In the genomic region with DNA sequence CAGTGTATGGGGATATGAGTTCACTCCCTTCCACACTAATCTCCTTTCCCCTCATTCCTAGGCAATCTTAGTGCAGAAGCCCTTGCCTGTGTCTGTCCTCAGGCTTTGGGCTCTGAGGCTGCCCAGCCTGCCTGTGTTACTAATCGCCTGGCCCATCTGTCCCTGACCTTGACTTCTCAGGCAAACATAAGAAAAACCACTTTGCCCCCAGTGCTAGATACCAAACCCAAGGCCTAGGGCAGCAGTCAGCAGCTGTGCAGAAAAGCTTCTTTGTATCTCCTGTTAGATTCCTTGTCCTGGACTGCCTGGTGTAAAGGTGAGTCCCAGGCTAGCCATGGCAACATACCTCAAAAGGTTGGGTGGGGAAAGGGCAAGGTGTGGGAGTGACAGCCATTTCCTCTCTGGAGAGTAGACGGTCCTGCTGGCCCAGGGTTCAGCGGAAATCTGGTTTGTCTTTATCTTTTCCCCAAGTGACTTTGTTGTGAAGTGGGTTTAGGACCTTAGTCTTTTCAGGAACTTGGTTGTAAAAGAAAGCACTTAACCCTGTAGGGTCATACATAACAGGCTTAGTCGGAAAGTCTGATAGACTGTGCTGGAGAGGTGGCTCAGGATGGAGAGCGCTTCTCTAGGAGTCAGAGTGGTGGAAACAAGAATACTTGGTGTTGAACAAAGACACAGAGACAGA, we compare ENCODE assay signal across 16 mouse cellular contexts. TPM values are rescaled to one million over a fixed set of nuclear protein-coding genes. Genes with fewer than 3 reads are reported as not detected.
DNase-seq lines count a peak whose midpoint lies in the region; ATAC-seq lines count a peak whose summit lies in the region.
"Had no signal": no experiment of that assay in that cellular context is flagged by ENCODE, and none has a peak within 500 bp of the region (broad histone marks: within the 10 kb centered on the region; RNA-seq: fewer than 3 reads in every experiment).

No protein-coding gene starts in this region.

- H3K9me3 ChIP-seq in megakaryocyte, embryonic 14.5 days = no peaks in the 10 kb centered on the region
- H3K9me3 ChIP-seq in intestine, embryonic 15.5 days = no peaks in the 10 kb centered on the region
- H3K9me3 ChIP-seq: forebrain, embryonic 13.5 days; hindbrain, embryonic 15.5 days; midbrain, embryonic 12.5 days had no signal

- H3K4me2 ChIP-seq in intestine, embryonic 15.5 days (replicated peaks) = no peak overlapping the region
- H3K4me2 ChIP-seq: forebrain, embryonic 13.5 days; hindbrain, embryonic 15.5 days; midbrain, embryonic 12.5 days had no signal

- H3K4me3 ChIP-seq in megakaryocyte, embryonic 14.5 days (replicated peaks) = peak overlapping the region; percentile 89
- H3K4me3 ChIP-seq in intestine, embryonic 15.5 days (replicated peaks) = no peak overlapping the region
- H3K4me3 ChIP-seq: forebrain, embryonic 13.5 days; hindbrain, embryonic 15.5 days; midbrain, embryonic 12.5 days; myocyte had no signal

- H3K27me3 ChIP-seq in megakaryocyte, embryonic 14.5 days (replicated peaks) = no peaks in the 10 kb centered on the region
- H3K27me3 ChIP-seq in intestine, embryonic 15.5 days (replicated peaks) = no peaks in the 10 kb centered on the region
- H3K27me3 ChIP-seq: forebrain, embryonic 13.5 days; hindbrain, embryonic 15.5 days; midbrain, embryonic 12.5 days had no signal

- H3K27ac ChIP-seq in intestine, embryonic 15.5 days = no peak overlapping the region
- H3K27ac ChIP-seq: forebrain, embryonic 13.5 days; hindbrain, embryonic 15.5 days; midbrain, embryonic 12.5 days had no signal

- ATAC-seq in megakaryocyte, adult 5-6 weeks (ENCODE audit: poor library complexity, severe bottlenecking) = no peak
- peak; percentile 19 for ATAC-seq in CD4-positive, CD25-positive, alpha-beta regulatory T cell, adult 4 months
- ATAC-seq in activated CD4-positive, CD25-positive, alpha-beta regulatory T cell, adult 4 months = peak; percentile 8
- ATAC-seq in megakaryocyte progenitor cell, adult 5-6 weeks (replicated peaks; ENCODE audit: poor library complexity) = peak; percentile 15
- ATAC-seq in intestine, embryonic 15.5 days = no peak
- no peak for ATAC-seq in cerebellum, adult (ENCODE audit: insufficient number of reproducible peaks, low FRiP score, low TSS enrichment)
- ATAC-seq: forebrain, embryonic 13.5 days had no signal

- DNase-seq in heart, postnatal 10 days = no peak
- DNase-seq: heart, postnatal 14 days; kidney, postnatal 4 days; lung, postnatal 10 days; right cerebral cortex, postnatal 25 days had no signal

- WGBS in intestine, embryonic 15.5 days = 45% methylated on average over 5 of the region's 5 CpGs

- H3K9ac ChIP-seq in intestine, embryonic 15.5 days = no peak overlapping the region
- H3K9ac ChIP-seq: forebrain, embryonic 13.5 days; hindbrain, embryonic 15.5 days; midbrain, embryonic 12.5 days had no signal

- H3K4me1 ChIP-seq in megakaryocyte, embryonic 14.5 days = peaks cover 50% of the 10 kb centered on the region
- 0 out of 2 replicates have a peak, but pooled peaks cover 3% of the 10 kb centered on the region for H3K4me1 ChIP-seq in intestine, embryonic 15.5 days (replicated peaks)

- H3K36me3 ChIP-seq in megakaryocyte, embryonic 14.5 days (replicated peaks; ENCODE audit: low read length) = peaks cover 30% of the 10 kb centered on the region
- H3K36me3 ChIP-seq in intestine, embryonic 15.5 days = no peaks in the 10 kb centered on the region
- H3K36me3 ChIP-seq: hindbrain, embryonic 15.5 days; midbrain, embryonic 12.5 days had no signal

- intact Hi-C loops in heart, postnatal 10 days (cut with DNase I) = no loop called here

RNA-seq across cellular contexts. Expression of a gene that starts 4.0 kb away (rescaled TPM):
- polyA plus RNA-seq in megakaryocyte, embryonic 14.5 days (2012; ENCODE audit: insufficient read depth, low replicate concordance) = 71.5 and 343 TPM in 2 replicates
- total RNA-seq in megakaryocyte, adult 5-6 weeks (2015) = 12.8 and 14.5 TPM in 2 replicates
- total RNA-seq in megakaryocyte, adult 5-6 weeks (2017) = 9.4 and 18.7 TPM in 2 replicates
- 10 to 100 TPM; 11.6 to 19.6 TPM for polyA plus RNA-seq in CD4-positive, CD25-positive, alpha-beta regulatory T cell, adult 4 months (2017; shearing (Covaris generic))
- 10 to 100 TPM; 12.5 to 12.9 TPM for polyA plus RNA-seq in activated CD4-positive, CD25-positive, alpha-beta regulatory T cell, adult 4 months (2017; shearing (Covaris generic))
- total RNA-seq in megakaryocyte progenitor cell, adult 5-6 weeks (2015) = 26.1 and 33.6 TPM in 2 replicates
- total RNA-seq in megakaryocyte progenitor cell, adult 5-6 weeks (2017) = 22.1 and 29.4 TPM in 2 replicates
- polyA plus RNA-seq in intestine, embryonic 15.5 days (2015; fragmentation: Nextera tagmentation; extraction: Ambion mirVana) = 29.7 and 31.4 TPM in 2 replicates
- total RNA-seq in heart, postnatal 10 days (2021) = 10 to 100 TPM; 31.3 to 32.1 TPM

RNA-seq across cellular contexts. Expression of a gene that starts 24.1 kb away (rescaled TPM):
- 4.5 and 9.2 TPM in 2 replicates for polyA plus RNA-seq in megakaryocyte, embryonic 14.5 days (2012; ENCODE audit: insufficient read depth, low replicate concordance)
- 4.8 and 5.1 TPM in 2 replicates for total RNA-seq in megakaryocyte, adult 5-6 weeks (2015)
- 3.0 and 4.9 TPM in 2 replicates for total RNA-seq in megakaryocyte, adult 5-6 weeks (2017)
- 10 to 100 TPM; 13.5 to 23.8 TPM for polyA plus RNA-seq in CD4-positive, CD25-positive, alpha-beta regulatory T cell, adult 4 months (2017; shearing (Covaris generic))
- 10 to 100 TPM; 14.4 to 16.1 TPM for polyA plus RNA-seq in activated CD4-positive, CD25-positive, alpha-beta regulatory T cell, adult 4 months (2017; shearing (Covaris generic))
- total RNA-seq in megakaryocyte progenitor cell, adult 5-6 weeks (2015) = 9.9 and 12.1 TPM in 2 replicates
- total RNA-seq in megakaryocyte progenitor cell, adult 5-6 weeks (2017) = 9.3 and 9.4 TPM in 2 replicates
- polyA plus RNA-seq in intestine, embryonic 15.5 days (2015; fragmentation: Nextera tagmentation; extraction: Ambion mirVana) = 22.0 and 22.3 TPM in 2 replicates
- total RNA-seq in heart, postnatal 10 days (2021) = 1 to 10 TPM; 4.5 to 4.7 TPM

Comparison
In these comparisons a context has a peak if more than half of its experiments do, and no peak if none do; other contexts are left out.
1. ATAC-seq: peak in CD4-positive, CD25-positive, alpha-beta regulatory T cell, adult 4 months (single experiment), activated CD4-positive, CD25-positive, alpha-beta regulatory T cell, adult 4 months (single experiment) and megakaryocyte progenitor cell, adult 5-6 weeks (single experiment); none in megakaryocyte, adult 5-6 weeks (single experiment), intestine, embryonic 15.5 days (single experiment) and cerebellum, adult (single experiment).